Mouse (Mus musculus) midbrain, embryonic 13.5 days (tissue): ENCODE results near the gene Trim30c. TPM values are rescaled to one million over a fixed set of nuclear protein-coding genes. Genes with fewer than 3 reads are reported as not detected.

Source experiments
- polyA plus RNA-seq: library from polyadenylated mRNA; unstranded; fragments of >200 nt; fragmentation: Nextera tagmentation; extraction: Ambion mirVana; gene quantifications from 2 replicates; pipeline ENCODE4 v1.2.1, GENCODE M21; 2015

Gene Trim30c
- polyA plus RNA-seq, 1 experiment from 2014 or later, result not detected

Other genes with a start within 250 kb of the Trim30c start
- not detected in 2 replicates for gene Olfm5, start 236.0 kb downstream of the Trim30c start, polyA plus RNA-seq
- 0.26 and 0.46 TPM in 2 replicates for gene Olfr648, start 217.4 kb downstream of the Trim30c start, polyA plus RNA-seq
- gene Olfr649, start 204.9 kb downstream of the Trim30c start, polyA plus RNA-seq, result not detected in 2 replicates
- gene Trim6, start 182.0 kb downstream of the Trim30c start, polyA plus RNA-seq, result 0.32 and 0.59 TPM in 2 replicates
- gene Trim34a, start 156.4 kb downstream of the Trim30c start, polyA plus RNA-seq, result 0.46 and 0.75 TPM in 2 replicates
- not detected in 2 replicates for gene Trim5, start 112.7 kb downstream of the Trim30c start, polyA plus RNA-seq
- 1.4 and 2.0 TPM in 2 replicates for gene Trim12a, start 85.4 kb downstream of the Trim30c start, polyA plus RNA-seq
- gene Trim34b, start 71.4 kb downstream of the Trim30c start, polyA plus RNA-seq, result not detected in 2 replicates
- gene Trim12c, start 47.5 kb downstream of the Trim30c start, polyA plus RNA-seq, result 1.1 and 1.5 TPM in 2 replicates
- not detected in 2 replicates for gene Trim30b, start 31.0 kb downstream of the Trim30c start, polyA plus RNA-seq
- gene Trim30a, start 64.4 kb upstream of the Trim30c start, polyA plus RNA-seq, result 0.26 and 0.70 TPM in 2 replicates
- 0.05 and 0.27 TPM in 2 replicates for gene Trim30d, start 107.0 kb upstream of the Trim30c start, polyA plus RNA-seq
- not detected in 2 replicates for gene Olfr651, start 149.3 kb upstream of the Trim30c start, polyA plus RNA-seq
- gene Olfr652, start 160.1 kb upstream of the Trim30c start, polyA plus RNA-seq, result not detected in 2 replicates
- not detected in 2 replicates for gene Olfr653, start 176.5 kb upstream of the Trim30c start, polyA plus RNA-seq
- gene Olfr654, start 186.2 kb upstream of the Trim30c start, polyA plus RNA-seq, result not detected in 2 replicates
- gene Olfr655, start 200.9 kb upstream of the Trim30c start, polyA plus RNA-seq, result not detected in 2 replicates
- gene Olfr656, start 213.1 kb upstream of the Trim30c start, polyA plus RNA-seq, result not detected in 2 replicates
- not detected in 2 replicates for gene Olfr657, start 224.0 kb upstream of the Trim30c start, polyA plus RNA-seq
- 0.06 and 0.11 TPM in 2 replicates for gene Olfr658, start 246.5 kb upstream of the Trim30c start, polyA plus RNA-seq